Mouse (Mus musculus): Measurements from ENCODE around the gene Lefty1. TPM values are rescaled to one million over a fixed set of nuclear protein-coding genes. Genes with fewer than 3 reads are reported as not detected.

Lefty1 gene
- polyA plus RNA-seq, 2 experiments: 2.7 to 4.8 TPM

DNA sequence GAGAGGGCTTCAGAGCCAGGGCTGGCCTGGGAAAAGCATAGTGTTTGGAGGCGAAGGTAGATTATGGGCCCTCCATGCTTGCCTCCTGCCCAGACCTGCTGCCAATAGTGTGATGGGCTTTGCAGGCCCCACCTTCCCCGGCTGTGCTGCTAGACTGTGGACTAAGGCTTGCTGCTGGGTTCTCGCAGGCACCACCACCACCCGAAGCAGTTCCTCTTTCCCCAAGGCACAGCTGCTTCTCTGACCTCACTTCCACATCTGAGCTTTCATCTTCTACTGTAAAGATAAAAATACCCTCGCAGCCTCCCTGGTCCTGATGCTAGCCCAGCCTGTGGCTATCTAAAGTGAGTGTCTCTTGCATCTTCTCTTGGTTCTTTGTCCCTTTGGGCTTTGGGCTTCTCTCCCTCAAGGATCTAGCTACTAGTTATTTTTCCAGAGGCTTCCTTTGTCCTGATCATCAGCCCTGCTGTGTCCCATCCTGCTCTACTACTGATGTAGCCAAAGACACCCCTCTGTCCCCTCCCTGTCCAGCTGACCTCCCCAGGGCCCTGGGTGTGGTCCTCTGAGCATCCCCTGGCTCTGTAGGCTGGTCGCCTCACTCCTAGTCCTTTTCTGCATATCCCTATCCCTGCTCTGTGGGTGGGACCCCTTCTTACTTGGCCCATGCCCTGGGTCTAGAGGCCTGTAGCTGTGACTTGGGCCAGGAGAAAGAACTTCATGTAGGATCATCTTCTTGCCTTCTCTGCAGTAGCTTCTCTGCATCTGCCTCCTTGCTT lies 12.4 kb upstream of the Lefty1 start:
- H3K9me3 ChIP-seq (ENCODE audit: control insufficient read depth, low read length): no peaks in the 10 kb centered on the region
- no peak overlapping the region for H3K27ac ChIP-seq (replicated peaks; ENCODE audit: low read depth, low read length)
- H3K9ac ChIP-seq (ENCODE audit: low read depth, low read length, severe bottlenecking): no peak overlapping the region
- H3K36me3 ChIP-seq (ENCODE audit: control insufficient read depth, insufficient read depth, low read length): no peaks in the 10 kb centered on the region
- no peaks in the 10 kb centered on the region for H3K4me1 ChIP-seq (ENCODE audit: control insufficient read depth, insufficient read depth, low read length)
- ATAC-seq (ENCODE audit: low FRiP score, low read depth) (no peak), DNase-seq (ENCODE audit: low spot score) (no peak)
- no peak for TF ChIP-seq POLR2A (IDR thresholded peaks at IDR 0.05; ENCODE audit: borderline replicate concordance, extremely low read depth, insufficient read depth, insufficient read length)
- 51% methylated on average over 6 of the region's 6 CpGs for WGBS
- H3K4me3 ChIP-seq (replicated peaks; ENCODE audit: low read length): no peak overlapping the region
- no peak overlapping the region for H3K4me2 ChIP-seq (replicated peaks; ENCODE audit: low read depth, low read length, severe bottlenecking)
- no peaks in the 10 kb centered on the region for H3K27me3 ChIP-seq (ENCODE audit: control insufficient read depth, insufficient read depth, low read length)

DNA sequence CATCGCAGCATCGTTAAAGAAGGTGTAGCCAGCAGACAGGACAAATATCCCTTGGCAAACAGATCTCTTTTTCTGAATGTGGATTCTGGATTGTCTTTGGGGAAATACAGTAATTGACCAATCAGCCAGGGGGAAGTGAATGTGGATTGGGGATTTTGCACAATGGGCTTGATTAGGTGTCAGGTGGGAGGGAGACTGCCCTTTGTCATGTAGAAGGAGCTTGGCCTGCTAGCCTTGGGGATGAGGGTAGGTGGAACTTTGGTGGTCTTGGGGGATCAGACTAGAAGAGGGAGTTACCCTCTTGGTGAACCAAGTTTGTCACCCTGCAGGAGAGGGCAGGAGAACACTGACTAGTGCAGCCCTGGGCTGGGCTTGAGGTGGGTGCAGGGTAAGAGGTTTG lies 10.1 kb upstream of the Lefty1 start:
- Histone ChIP-seq H3K9me3 (ENCODE audit: control insufficient read depth, low read length) (no peaks in the 10 kb centered on the region), H3K27ac (replicated peaks; ENCODE audit: low read depth, low read length) (no peak overlapping the region), H3K4me1 (ENCODE audit: control insufficient read depth, insufficient read depth, low read length) (no peaks in the 10 kb centered on the region), H3K36me3 (ENCODE audit: control insufficient read depth, insufficient read depth, low read length) (no peaks in the 10 kb centered on the region), H3K9ac (ENCODE audit: low read depth, low read length, severe bottlenecking) (no peak overlapping the region), H3K4me3 (replicated peaks; ENCODE audit: low read length) (no peak overlapping the region), H3K4me2 (replicated peaks; ENCODE audit: low read depth, low read length, severe bottlenecking) (no peak overlapping the region), H3K27me3 (ENCODE audit: control insufficient read depth, insufficient read depth, low read length) (no peaks in the 10 kb centered on the region)
- no peak for TF ChIP-seq POLR2A (IDR thresholded peaks at IDR 0.05; ENCODE audit: borderline replicate concordance, extremely low read depth, insufficient read depth, insufficient read length)
- ATAC-seq (ENCODE audit: low FRiP score, low read depth): no peak
- DNase-seq (ENCODE audit: low spot score): no peak
- 40% methylated on average over 2 of the region's 2 CpGs for WGBS

DNA sequence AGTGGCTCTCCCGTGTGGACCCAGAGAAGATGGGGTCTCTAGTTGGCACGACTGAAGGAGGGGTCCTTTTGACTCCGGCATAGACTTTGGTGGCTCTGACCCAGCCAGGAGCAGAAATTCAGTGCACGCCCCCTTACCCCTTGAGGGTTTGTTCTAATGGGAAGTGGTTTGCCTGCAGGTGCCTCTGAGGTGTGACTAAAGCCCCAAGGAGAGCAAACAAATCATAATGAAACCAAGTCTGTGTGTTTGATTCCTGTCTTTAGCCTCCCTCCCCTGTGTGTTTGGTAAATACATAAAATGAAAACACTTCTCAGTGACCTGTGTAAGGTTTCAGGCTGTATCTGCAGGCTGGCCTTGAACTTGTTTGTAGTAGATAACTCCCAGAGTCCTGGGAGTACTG lies 8.5 kb upstream of the Lefty1 start:
- no peak overlapping the region for H3K4me2 ChIP-seq (replicated peaks; ENCODE audit: low read depth, low read length, severe bottlenecking)
- no peaks in the 10 kb centered on the region for H3K9me3 ChIP-seq (ENCODE audit: control insufficient read depth, low read length)
- ATAC-seq (ENCODE audit: low FRiP score, low read depth) (no peak), DNase-seq (ENCODE audit: low spot score) (no peak)
- no peaks in the 10 kb centered on the region for H3K27me3 ChIP-seq (ENCODE audit: control insufficient read depth, insufficient read depth, low read length)
- no peak overlapping the region for H3K9ac ChIP-seq (ENCODE audit: low read depth, low read length, severe bottlenecking)
- no peaks in the 10 kb centered on the region for H3K4me1 ChIP-seq (ENCODE audit: control insufficient read depth, insufficient read depth, low read length)
- TF ChIP-seq POLR2A (IDR thresholded peaks at IDR 0.05; ENCODE audit: borderline replicate concordance, extremely low read depth, insufficient read depth, insufficient read length): no peak
- WGBS: 71% methylated on average over 4 of the region's 4 CpGs
- no peak overlapping the region for H3K27ac ChIP-seq (replicated peaks; ENCODE audit: low read depth, low read length)
- no peak overlapping the region for H3K4me3 ChIP-seq (replicated peaks; ENCODE audit: low read length)
- H3K36me3 ChIP-seq (ENCODE audit: control insufficient read depth, insufficient read depth, low read length): no peaks in the 10 kb centered on the region

DNA sequence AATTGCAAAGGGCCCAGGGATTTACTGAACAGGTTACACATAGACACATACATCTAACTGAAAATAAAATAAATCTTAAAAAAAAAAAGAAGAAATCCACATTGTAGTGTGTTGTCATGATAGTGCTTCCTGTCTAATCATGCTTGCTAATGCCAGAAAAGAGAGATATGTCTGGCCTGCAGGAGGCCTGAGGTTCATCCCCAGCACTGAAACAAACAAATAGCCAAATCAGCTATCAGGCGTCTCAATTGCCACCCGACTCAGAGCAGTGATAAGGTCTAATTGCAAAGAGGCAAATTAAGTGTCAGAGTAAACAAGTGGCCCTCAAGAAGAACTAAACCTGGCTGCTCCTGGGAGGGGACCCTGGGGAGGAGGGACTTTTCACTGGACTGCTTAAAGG lies 5.2 kb upstream of the Lefty1 start:
- WGBS: 37% methylated on average over 2 of the region's 2 CpGs
- no peaks in the 10 kb centered on the region for H3K36me3 ChIP-seq (ENCODE audit: control insufficient read depth, insufficient read depth, low read length)
- no peak for ATAC-seq (ENCODE audit: low FRiP score, low read depth)

DNA sequence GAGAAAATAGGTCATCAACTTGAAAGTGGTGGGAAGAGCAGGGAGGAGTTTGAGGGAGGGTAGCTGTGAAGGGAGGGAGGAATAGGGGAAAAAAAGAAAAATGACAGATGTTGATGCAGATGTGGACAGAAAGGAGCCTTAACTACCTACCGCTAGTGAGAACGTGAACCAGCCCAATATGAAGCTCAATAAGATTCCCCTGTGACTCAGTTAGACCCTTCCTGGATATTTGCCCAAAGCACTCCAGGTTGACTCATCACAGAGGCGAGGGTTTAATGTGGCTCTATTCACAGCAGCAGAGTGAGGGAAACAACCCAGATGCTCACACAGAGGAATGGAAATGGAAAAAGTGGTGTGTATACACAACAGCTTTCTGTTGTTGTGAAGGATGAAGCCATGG lies 3.7 kb upstream of the Lefty1 start:
- no peak for DNase-seq (ENCODE audit: low spot score)
- WGBS: 43% methylated on average over 3 of the region's 3 CpGs
- H3K27ac ChIP-seq (replicated peaks; ENCODE audit: low read depth, low read length): no peak overlapping the region
- H3K4me3 ChIP-seq (replicated peaks; ENCODE audit: low read length): no peak overlapping the region
- no peaks in the 10 kb centered on the region for H3K36me3 ChIP-seq (ENCODE audit: control insufficient read depth, insufficient read depth, low read length)
- no peaks in the 10 kb centered on the region for H3K9me3 ChIP-seq (ENCODE audit: control insufficient read depth, low read length)
- H3K4me1 ChIP-seq (ENCODE audit: control insufficient read depth, insufficient read depth, low read length): no peaks in the 10 kb centered on the region
- H3K27me3 ChIP-seq (ENCODE audit: control insufficient read depth, insufficient read depth, low read length): peaks cover 26% of the 10 kb centered on the region
- H3K4me2 ChIP-seq (replicated peaks; ENCODE audit: low read depth, low read length, severe bottlenecking): no peak overlapping the region
- ATAC-seq (ENCODE audit: low FRiP score, low read depth): no peak
- TF ChIP-seq POLR2A (IDR thresholded peaks at IDR 0.05; ENCODE audit: borderline replicate concordance, extremely low read depth, insufficient read depth, insufficient read length): no peak
- no peak overlapping the region for H3K9ac ChIP-seq (ENCODE audit: low read depth, low read length, severe bottlenecking)

More for the DNA sequence above, 5.2 kb upstream of the Lefty1 start:
- Histone ChIP-seq H3K4me3 (replicated peaks; ENCODE audit: low read length) (no peak overlapping the region), H3K4me1 (ENCODE audit: control insufficient read depth, insufficient read depth, low read length) (no peaks in the 10 kb centered on the region), H3K9me3 (ENCODE audit: control insufficient read depth, low read length) (no peaks in the 10 kb centered on the region), H3K27ac (replicated peaks; ENCODE audit: low read depth, low read length) (no peak overlapping the region), H3K27me3 (ENCODE audit: control insufficient read depth, insufficient read depth, low read length) (peaks cover 12% of the 10 kb centered on the region), H3K9ac (ENCODE audit: low read depth, low read length, severe bottlenecking) (no peak overlapping the region), H3K4me2 (replicated peaks; ENCODE audit: low read depth, low read length, severe bottlenecking) (no peak overlapping the region)
- DNase-seq (ENCODE audit: low spot score): no peak
- no peak for TF ChIP-seq POLR2A (IDR thresholded peaks at IDR 0.05; ENCODE audit: borderline replicate concordance, extremely low read depth, insufficient read depth, insufficient read length)
